Mouse (Mus musculus) forebrain, embryonic 16.5 days (tissue): Measurements from ENCODE around the gene Gmfb. TPM values are rescaled to one million over a fixed set of nuclear protein-coding genes. Genes with fewer than 3 reads are reported as not detected.
A peak's percentile ranks its signal among the peaks of the same experiment; 100 is the strongest.

ENCODE experiments used
- ATAC-seq: fragments of 200-750 bp; cut with Nextera tagmentation; 2 replicates; pipeline ENCODE4 v1.8.0; 2017; ENCODE audit warnings: mild to moderate bottlenecking, moderate library complexity
- H3K27ac ChIP-seq: fragments of 300-500 bp; sonication (generic); 2 replicates; pipeline ENCODE4 v1.5.1; 2014; ENCODE audit warnings: low read length, control low read depth
- H3K27me3 ChIP-seq: fragments of 300-500 bp; sonication (generic); replicated peaks from 2 replicates; pipeline ENCODE4 v1.6.1; 2014; ENCODE audit warnings: low read length; ENCODE audit not compliant: control insufficient read depth, insufficient read depth
- H3K36me3 ChIP-seq: fragments of 300-500 bp; sonication (generic); 2 replicates; pipeline ENCODE4 v1.6.1; 2014; ENCODE audit not compliant: control insufficient read depth, insufficient read depth
- H3K4me1 ChIP-seq: fragments of 300-500 bp; sonication (generic); replicated peaks from 2 replicates; pipeline ENCODE4 v1.6.1; 2014; ENCODE audit warnings: low read length; ENCODE audit not compliant: control insufficient read depth, insufficient read depth
- H3K4me2 ChIP-seq: fragments of 300-500 bp; sonication (generic); 2 replicates; pipeline ENCODE4 v1.6.1; 2014; ENCODE audit warnings: mild to moderate bottlenecking, low read length, control low read depth
- H3K4me3 ChIP-seq: fragments of 300-500 bp; sonication (generic); replicated peaks from 2 replicates; pipeline ENCODE4 v1.5.1; 2014; ENCODE audit warnings: mild to moderate bottlenecking, low read length, control low read depth
- H3K9ac ChIP-seq: fragments of 300-500 bp; sonication (generic); replicated peaks from 2 replicates; pipeline ENCODE4 v1.6.1; 2014; ENCODE audit warnings: low read depth, low read length, control low read depth
- H3K9me3 ChIP-seq: fragments of 300-500 bp; sonication (generic); 2 replicates; pipeline ENCODE4 v1.6.1; 2016; ENCODE audit warnings: low read length; ENCODE audit not compliant: control insufficient read depth
- WGBS: fragments of 180-500 bp; shearing (Covaris S2); extraction: QIAGEN DNeasy Blood & Tissue Kit; methylation state at CpG from one replicate; pipeline ENCODE4 v1.1.7; 2014; 5-methylcytosine and 5-hydroxymethylcytosine counted together
- polyA plus RNA-seq: library from polyadenylated mRNA; unstranded; fragments of >200 nt; fragmentation: Nextera tagmentation; extraction: Ambion mirVana; gene quantifications from 2 replicates; pipeline ENCODE4 v1.2.1, GENCODE M21; 2015

Gene Gmfb
- polyA plus RNA-seq, 1 experiment from 2014 or later = 128 TPM

DNA sequence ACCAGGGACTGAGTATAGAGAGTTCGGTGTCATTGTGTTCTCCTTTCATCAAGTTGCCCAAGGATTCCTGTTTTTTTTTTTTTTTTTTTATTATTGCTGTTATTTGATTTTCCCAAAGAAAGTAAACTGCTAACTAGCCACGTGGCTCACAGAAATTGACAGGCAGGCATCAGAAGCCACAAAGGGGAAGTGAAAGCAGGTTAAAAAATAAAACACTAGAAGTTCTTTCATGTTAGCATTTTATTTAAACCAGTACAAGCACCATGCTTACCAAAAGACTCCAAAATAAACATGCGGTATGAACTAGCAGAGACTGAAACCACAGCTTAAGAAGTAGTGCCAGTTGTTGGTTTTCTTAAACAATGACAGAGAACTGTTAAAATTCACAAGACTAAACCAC is 14.1 kb downstream of the Gmfb start:
- WGBS = 49% methylated on average over 3 of the region's 3 CpGs

DNA sequence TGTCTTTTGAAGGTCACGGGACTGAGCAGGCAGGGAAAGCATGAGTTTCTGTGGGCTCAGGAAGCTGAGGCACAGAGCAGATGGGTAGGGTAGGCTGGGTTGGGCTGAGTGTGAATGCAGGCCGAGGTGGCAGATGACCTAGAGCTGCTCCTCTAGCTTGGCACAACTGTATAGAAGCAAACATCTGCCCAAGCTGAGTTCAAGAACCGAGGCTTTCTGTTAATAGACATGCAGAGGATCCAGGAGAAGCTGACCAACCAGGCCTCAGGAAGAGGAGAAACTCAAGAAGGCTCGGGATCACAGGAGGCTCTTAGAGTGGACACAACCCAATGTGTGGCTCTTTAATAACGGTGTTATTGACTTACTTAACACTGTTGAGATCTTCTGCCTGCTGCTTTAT is 15.9 kb downstream of the Gmfb start:
- 88% methylated on average over 5 of the region's 5 CpGs for WGBS
- no peak overlapping the region for H3K4me2 ChIP-seq
- ATAC-seq = no peak
- H3K36me3 ChIP-seq = peaks cover 7% of the 10 kb centered on the region; the same call in 1 of the 2 replicates
- H3K4me3 ChIP-seq = no peak overlapping the region
- H3K27ac ChIP-seq = no peak overlapping the region
- H3K27me3 ChIP-seq = no peaks in the 10 kb centered on the region
- no peaks in the 10 kb centered on the region for H3K4me1 ChIP-seq
- H3K9me3 ChIP-seq = no peaks in the 10 kb centered on the region
- H3K9ac ChIP-seq = no peak overlapping the region

More for the DNA sequence above, 14.1 kb downstream of the Gmfb start:
- peaks cover 7% of the 10 kb centered on the region; the same call in 1 of the 2 replicates for H3K36me3 ChIP-seq
- H3K27ac ChIP-seq = no peak overlapping the region
- H3K27me3 ChIP-seq = no peaks in the 10 kb centered on the region
- no peaks in the 10 kb centered on the region for H3K9me3 ChIP-seq
- no peaks in the 10 kb centered on the region for H3K4me1 ChIP-seq
- H3K4me3 ChIP-seq = no peak overlapping the region
- no peak overlapping the region for H3K4me2 ChIP-seq
- H3K9ac ChIP-seq = no peak overlapping the region
- ATAC-seq = no peak

DNA sequence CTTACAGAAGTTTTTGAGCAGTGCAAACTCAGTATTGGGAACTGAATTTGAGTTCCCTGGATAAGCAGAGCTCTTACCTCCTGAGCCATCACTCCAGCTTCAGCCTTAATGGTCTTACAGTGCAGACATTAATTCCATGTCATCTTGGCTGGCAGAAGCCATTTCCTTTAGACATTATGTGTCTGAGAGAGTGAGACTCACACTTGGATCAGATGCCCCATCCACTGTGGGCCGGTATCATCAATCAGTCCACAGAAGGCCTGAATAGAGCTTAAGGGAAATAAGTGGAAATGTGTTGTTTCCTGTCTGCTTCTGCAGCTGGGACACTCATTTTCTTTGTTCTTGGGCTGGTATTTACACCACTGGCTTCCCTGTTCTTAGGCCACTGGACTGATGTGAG is 18.3 kb downstream of the Gmfb start:
- Histone ChIP-seq H3K4me2 (no peak overlapping the region), H3K36me3 (no peaks in the 10 kb centered on the region)

DNA sequence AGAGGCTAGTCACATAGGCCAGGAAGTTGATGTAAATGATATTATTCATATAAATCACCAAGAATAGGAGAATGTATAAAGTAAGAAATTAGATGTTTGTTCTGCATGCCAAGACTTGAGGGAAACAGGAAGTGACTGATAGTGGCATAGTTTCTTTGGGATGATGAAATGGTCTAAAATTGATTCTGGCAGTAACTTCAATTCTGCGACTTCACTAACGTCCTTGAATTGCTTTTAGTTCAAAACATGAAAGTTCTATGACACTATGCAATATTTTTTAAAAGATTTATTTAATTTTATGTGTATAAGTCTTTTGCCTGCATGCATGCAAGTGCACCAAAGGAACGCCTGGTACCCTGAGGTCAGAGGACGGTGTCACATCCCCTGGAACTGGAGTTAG is 18.8 kb downstream of the Gmfb start:
- no peaks in the 10 kb centered on the region for H3K27me3 ChIP-seq
- no peak overlapping the region for H3K4me3 ChIP-seq
- H3K36me3 ChIP-seq = no peaks in the 10 kb centered on the region
- no peak for ATAC-seq
- no peak overlapping the region for H3K4me2 ChIP-seq
- H3K4me1 ChIP-seq = no peaks in the 10 kb centered on the region
- H3K9ac ChIP-seq = no peak overlapping the region
- WGBS = 92% methylated on average over 4 of the region's 4 CpGs
- no peak overlapping the region for H3K27ac ChIP-seq
- H3K9me3 ChIP-seq = no peaks in the 10 kb centered on the region

More for the DNA sequence above, 18.3 kb downstream of the Gmfb start:
- Histone ChIP-seq H3K9ac (no peak overlapping the region), H3K4me3 (no peak overlapping the region), H3K9me3 (no peaks in the 10 kb centered on the region), H3K4me1 (no peaks in the 10 kb centered on the region), H3K27me3 (no peaks in the 10 kb centered on the region), H3K27ac (no peak overlapping the region)
- no peak for ATAC-seq
- 88% methylated on average over 1 of the region's 1 CpGs for WGBS

DNA sequence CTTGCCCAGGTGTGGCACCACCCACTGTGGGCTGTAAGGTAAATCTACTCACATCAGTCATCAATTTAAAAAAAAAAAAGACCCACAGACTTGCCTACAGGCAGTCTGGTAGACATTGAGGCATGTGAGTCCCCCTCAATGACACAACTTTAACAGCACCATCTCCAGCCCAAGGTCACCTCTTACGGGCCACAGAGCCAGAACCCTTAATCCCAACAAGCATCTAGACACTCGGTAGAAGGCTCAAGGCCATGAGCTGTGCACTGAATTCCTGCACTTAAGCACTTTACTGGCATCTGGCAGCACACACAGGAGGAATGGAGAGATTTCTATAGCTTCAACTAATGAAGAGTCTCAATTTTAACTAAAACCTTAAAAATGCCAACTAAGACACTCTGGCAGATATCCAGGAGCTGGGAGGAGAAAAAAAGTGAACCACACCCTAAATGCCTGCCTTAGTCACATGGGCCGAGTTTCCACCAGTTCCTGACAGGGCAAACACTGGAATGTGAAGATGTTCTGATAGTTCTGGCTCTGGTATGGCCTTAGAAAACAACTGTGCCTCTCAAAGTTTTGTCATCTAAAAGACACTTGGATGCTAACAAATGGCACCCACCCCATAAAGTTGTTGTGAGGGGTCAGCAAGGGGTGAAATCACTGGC is 21.2 kb downstream of the Gmfb start:
- Histone ChIP-seq H3K4me2 (no peak overlapping the region), H3K4me1 (no peaks in the 10 kb centered on the region), H3K36me3 (no peaks in the 10 kb centered on the region), H3K9ac (no peak overlapping the region), H3K4me3 (no peak overlapping the region), H3K9me3 (no peaks in the 10 kb centered on the region), H3K27me3 (no peaks in the 10 kb centered on the region), H3K27ac (no peak overlapping the region)
- 87% methylated on average over 3 of the region's 3 CpGs for WGBS
- no peak for ATAC-seq

DNA sequence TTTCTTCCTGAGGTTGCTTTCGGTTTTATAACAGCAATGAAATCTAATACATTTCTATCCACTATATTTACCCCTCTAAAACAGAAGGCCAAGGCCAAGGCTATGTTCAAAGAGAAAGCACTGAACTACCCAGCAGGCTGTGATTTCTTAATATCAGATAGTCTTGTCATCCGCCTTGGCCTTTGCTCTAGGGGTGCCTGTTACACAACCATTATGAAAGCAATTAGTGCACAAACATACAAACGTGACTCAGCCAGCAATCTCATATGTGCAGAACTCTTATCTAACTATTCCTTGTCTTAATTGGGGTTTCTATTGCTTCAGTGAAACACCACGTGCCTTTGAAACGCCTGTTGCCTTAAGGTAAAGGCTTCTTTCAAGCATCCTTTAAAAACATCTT is 27.9 kb downstream of the Gmfb start:
- Histone ChIP-seq H3K9ac (no peak overlapping the region), H3K4me1 (no peaks in the 10 kb centered on the region), H3K27ac (no peak overlapping the region), H3K4me3 (no peak overlapping the region), H3K27me3 (no peaks in the 10 kb centered on the region), H3K36me3 (no peaks in the 10 kb centered on the region), H3K9me3 (no peaks in the 10 kb centered on the region), H3K4me2 (no peak overlapping the region)
- 81% methylated on average over 5 of the region's 5 CpGs for WGBS
- ATAC-seq = no peak

DNA sequence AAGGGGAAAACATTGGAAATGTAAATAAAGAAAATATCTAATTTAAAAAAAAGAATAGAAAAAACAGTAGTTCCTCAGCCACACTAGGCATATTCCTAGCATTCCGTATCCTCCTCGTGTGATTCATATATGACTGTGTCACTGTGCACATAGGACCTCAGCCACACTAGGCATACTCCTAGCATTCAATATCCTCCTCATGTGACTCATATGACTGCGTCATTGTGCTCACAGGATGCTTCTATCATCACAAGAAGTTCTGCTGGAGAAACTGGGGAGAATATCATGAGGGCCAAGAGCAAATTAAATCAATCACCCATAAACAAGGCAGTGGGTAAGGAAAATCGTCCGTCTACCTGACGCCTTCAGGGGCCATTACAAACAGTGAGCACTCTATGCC is 31.3 kb downstream of the Gmfb start:
- H3K9ac ChIP-seq = no peak overlapping the region
- no peaks in the 10 kb centered on the region for H3K9me3 ChIP-seq
- H3K4me1 ChIP-seq = peaks cover 12% of the 10 kb centered on the region
- H3K27me3 ChIP-seq = no peaks in the 10 kb centered on the region
- no peak for ATAC-seq
- no peak overlapping the region for H3K27ac ChIP-seq
- no peaks in the 10 kb centered on the region for H3K36me3 ChIP-seq
- WGBS = 95% methylated on average over 6 of the region's 6 CpGs
- H3K4me2 ChIP-seq = no peak overlapping the region
- H3K4me3 ChIP-seq = no peak overlapping the region

DNA sequence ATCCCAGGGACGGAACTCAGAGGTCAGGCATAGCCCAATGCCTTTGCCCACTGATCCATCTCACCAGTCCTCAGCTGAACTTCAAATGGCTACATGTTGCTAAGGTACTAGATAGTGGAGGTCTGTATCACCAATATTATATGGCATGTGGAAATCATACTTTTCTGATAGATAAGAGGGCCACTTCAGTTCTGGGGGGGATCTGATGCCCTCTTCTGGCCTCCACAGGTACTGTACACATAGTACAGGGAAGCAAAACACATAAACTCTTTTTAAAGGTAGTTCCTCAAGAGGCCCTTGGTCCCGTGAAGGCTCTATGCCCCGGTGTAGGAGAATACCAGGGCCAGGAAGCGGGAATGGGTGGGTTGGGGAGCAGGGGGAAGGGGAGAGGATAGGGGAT is 31.7 kb downstream of the Gmfb start:
- WGBS = 72% methylated on average over 4 of the region's 4 CpGs
- no peak overlapping the region for H3K4me2 ChIP-seq
- no peak overlapping the region for H3K27ac ChIP-seq
- no peak overlapping the region for H3K4me3 ChIP-seq
- no peaks in the 10 kb centered on the region for H3K9me3 ChIP-seq
- H3K9ac ChIP-seq = no peak overlapping the region
- ATAC-seq = no peak
- peaks cover 12% of the 10 kb centered on the region for H3K4me1 ChIP-seq
- no peaks in the 10 kb centered on the region for H3K36me3 ChIP-seq
- no peaks in the 10 kb centered on the region for H3K27me3 ChIP-seq

DNA sequence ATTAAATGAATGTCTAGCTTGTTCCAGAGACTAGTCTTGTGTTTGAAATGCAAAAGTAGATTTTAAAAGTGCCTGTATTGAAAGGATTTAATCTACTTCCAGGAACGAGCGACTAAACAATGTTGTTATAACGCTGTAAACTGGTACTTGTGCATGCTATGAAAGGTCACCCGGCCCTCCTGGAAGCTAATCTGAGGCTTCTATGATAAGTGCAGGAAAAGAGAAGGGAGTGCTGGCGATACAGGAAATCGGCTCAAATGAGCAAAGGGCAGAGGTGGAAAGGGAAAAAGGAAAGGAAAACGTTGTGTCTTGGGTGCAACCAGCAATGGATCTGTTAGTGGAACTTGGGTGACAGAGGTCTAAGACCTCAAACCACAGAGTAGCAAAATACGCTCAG is 33.5 kb downstream of the Gmfb start:
- Histone ChIP-seq H3K4me1 (peaks cover 12% of the 10 kb centered on the region), H3K27ac (no peak overlapping the region), H3K9ac (no peak overlapping the region), H3K4me2 (peak overlapping the region; percentile 14), H3K27me3 (no peaks in the 10 kb centered on the region), H3K4me3 (peak overlapping the region; percentile 91; the same call in 1 of the 2 replicates), H3K9me3 (no peaks in the 10 kb centered on the region), H3K36me3 (no peaks in the 10 kb centered on the region)
- ATAC-seq = no peak; the same call in 1 of the 2 replicates
- WGBS = 23% methylated on average over 8 of the region's 8 CpGs
